ENCODE assay signal across 29 mouse cellular contexts in the genomic region with DNA sequence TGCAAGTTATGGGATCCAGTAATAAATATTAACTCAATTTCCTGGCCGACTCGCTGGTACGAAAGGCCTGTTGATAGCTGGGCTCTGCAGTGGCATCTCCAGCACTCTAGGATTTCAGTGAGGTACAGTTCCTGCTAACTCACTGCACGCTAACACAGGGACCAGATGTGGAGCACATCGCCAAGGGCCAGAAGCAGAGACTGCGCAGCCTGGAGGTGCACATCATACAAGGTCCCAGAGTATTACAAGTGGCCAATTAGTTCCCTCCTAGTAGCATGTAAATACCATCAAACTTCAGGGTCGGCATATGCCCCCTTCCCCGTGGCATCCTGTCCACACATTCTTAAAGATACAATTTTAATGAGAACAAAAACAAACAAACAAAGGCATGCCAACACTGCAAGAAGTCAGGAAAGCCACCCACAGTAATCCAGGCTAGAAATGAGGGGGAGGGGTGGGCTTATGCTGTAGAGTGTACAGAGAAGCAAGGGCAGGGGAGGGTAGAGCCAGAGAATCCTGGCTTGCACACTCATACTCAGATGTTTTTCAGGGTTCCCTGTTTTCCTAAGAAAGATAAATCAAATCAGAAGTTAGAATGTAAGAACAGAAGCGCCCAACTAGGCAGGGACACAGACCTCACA.
A peak's percentile ranks its signal among the peaks of the same experiment; 100 is the strongest.
DNase-seq lines count a peak whose midpoint lies in the region; ATAC-seq lines count a peak whose summit lies in the region.
"Had no signal": no experiment of that assay in that cellular context is flagged by ENCODE, and none has a peak within 500 bp of the region (broad histone marks: within the 10 kb centered on the region; RNA-seq: fewer than 3 reads in every experiment).

No protein-coding gene starts in this region.

- H3K9me3 ChIP-seq in midbrain, embryonic 11.5 days (ENCODE audit: control insufficient read depth, low read length) = no peaks in the 10 kb centered on the region
- no peaks in the 10 kb centered on the region for H3K9me3 ChIP-seq in midbrain, embryonic 10.5 days (replicated peaks)
- H3K9me3 ChIP-seq in embryonic facial prominence, embryonic 11.5 days (replicated peaks; ENCODE audit: control insufficient read depth, low read length) = no peaks in the 10 kb centered on the region
- H3K9me3 ChIP-seq in limb, embryonic 10.5 days (replicated peaks) = no peaks in the 10 kb centered on the region
- no peaks in the 10 kb centered on the region for H3K9me3 ChIP-seq in neural tube, embryonic 11.5 days (ENCODE audit: control insufficient read depth, low read length)
- H3K9me3 ChIP-seq: hindbrain, embryonic 13.5 days had no signal

- no peak overlapping the region for H3K9ac ChIP-seq in midbrain, embryonic 11.5 days (ENCODE audit: low read length)
- no peak overlapping the region for H3K9ac ChIP-seq in embryonic facial prominence, embryonic 11.5 days (replicated peaks; ENCODE audit: low read length)
- no peak overlapping the region for H3K9ac ChIP-seq in neural tube, embryonic 11.5 days (ENCODE audit: low read length)
- H3K9ac ChIP-seq: hindbrain, embryonic 13.5 days; liver, embryonic 14.5 days had no signal

- H3K27me3 ChIP-seq in midbrain, embryonic 11.5 days (ENCODE audit: control insufficient read depth, insufficient read depth, low read length) = no peaks in the 10 kb centered on the region
- no peaks in the 10 kb centered on the region for H3K27me3 ChIP-seq in midbrain, embryonic 10.5 days (ENCODE audit: low read depth, poor library complexity, severe bottlenecking)
- no peaks in the 10 kb centered on the region for H3K27me3 ChIP-seq in embryonic facial prominence, embryonic 11.5 days (ENCODE audit: control insufficient read depth, insufficient read depth, low read length)
- no peaks in the 10 kb centered on the region for H3K27me3 ChIP-seq in limb, embryonic 10.5 days (ENCODE audit: low read depth, poor library complexity, severe bottlenecking)
- no peaks in the 10 kb centered on the region for H3K27me3 ChIP-seq in neural tube, embryonic 11.5 days (ENCODE audit: control insufficient read depth, insufficient read depth, low read length)
- H3K27me3 ChIP-seq: hindbrain, embryonic 13.5 days had no signal

- peak; percentile 80 for DNase-seq in midbrain, embryonic 11.5 days (ENCODE audit: low spot score, missing footprints)
- no peak for DNase-seq in midbrain, embryonic 10.5 days (ENCODE audit: low spot score)
- DNase-seq in embryonic facial prominence, embryonic 11.5 days (ENCODE audit: low spot score) = peak; percentile 57
- peak; percentile 57 for DNase-seq in limb, embryonic 10.5 days (ENCODE audit: low spot score)
- peak; percentile 17 for DNase-seq in neural tube, embryonic 11.5 days (ENCODE audit: low spot score)
- no peak for DNase-seq in urinary bladder, postnatal 4 days (ENCODE audit: low spot score in 2 of 2)
- no peak for DNase-seq in left cerebral cortex, adult 18-20 months (ENCODE audit: low spot score in 2 of 2)
- DNase-seq: adrenal gland, adult 2 months; adrenal gland, postnatal 36 days; cerebellum, adult 18-20 months; cerebellum, postnatal 10 days; gastrocnemius, adult 2 months; heart, postnatal 14 days; kidney, adult 9 months; kidney, postnatal 10 days; layer of hippocampus, adult 9-11 months; liver; lung, adult 2 months; midbrain, embryonic 14.5 days; right cerebral cortex, adult 18-20 months; thymus, adult 18-20 months; thymus, postnatal 25 days had no signal

- H3K27ac ChIP-seq in midbrain, embryonic 11.5 days (ENCODE audit: low read depth, low read length) = no peak overlapping the region
- no peak overlapping the region; the same call in 1 of the 2 replicates for H3K27ac ChIP-seq in midbrain, embryonic 10.5 days (replicated peaks)
- H3K27ac ChIP-seq in embryonic facial prominence, embryonic 11.5 days (replicated peaks; ENCODE audit: low read depth, low read length) = no peak overlapping the region
- peak overlapping the region; percentile 72 for H3K27ac ChIP-seq in limb, embryonic 10.5 days
- H3K27ac ChIP-seq in neural tube, embryonic 11.5 days (ENCODE audit: low read depth, low read length) = no peak overlapping the region
- H3K27ac ChIP-seq: gastrocnemius, adult 2 months; hindbrain, embryonic 13.5 days; left cerebral cortex, adult 2 months; liver, embryonic 14.5 days; stomach, postnatal 0 days had no signal

- H3K4me3 ChIP-seq in midbrain, embryonic 11.5 days (ENCODE audit: low read depth, low read length) = no peak overlapping the region
- no peak overlapping the region for H3K4me3 ChIP-seq in midbrain, embryonic 10.5 days
- no peak overlapping the region for H3K4me3 ChIP-seq in embryonic facial prominence, embryonic 11.5 days (ENCODE audit: low read depth, low read length)
- H3K4me3 ChIP-seq in limb, embryonic 10.5 days = 0 out of 2 replicates have a peak overlapping the region, but pooled peaks have one; percentile 1
- no peak overlapping the region for H3K4me3 ChIP-seq in neural tube, embryonic 11.5 days (ENCODE audit: low read depth, low read length)
- H3K4me3 ChIP-seq: gastrocnemius, adult 2 months; hindbrain, embryonic 13.5 days; left cerebral cortex, adult 2 months had no signal

- 81% methylated on average over 9 of the region's 9 CpGs for WGBS in midbrain, embryonic 11.5 days
- WGBS in midbrain, embryonic 10.5 days = 81% methylated on average over 9 of the region's 9 CpGs
- 40% methylated on average over 9 of the region's 9 CpGs for WGBS in embryonic facial prominence, embryonic 11.5 days
- 41% methylated on average over 9 of the region's 9 CpGs for WGBS in limb, embryonic 10.5 days
- 68% methylated on average over 9 of the region's 9 CpGs for WGBS in neural tube, embryonic 11.5 days

- H3K4me1 ChIP-seq in midbrain, embryonic 11.5 days (ENCODE audit: control insufficient read depth, insufficient read depth, low read length) = no peaks in the 10 kb centered on the region
- H3K4me1 ChIP-seq in midbrain, embryonic 10.5 days = peaks cover 6% of the 10 kb centered on the region
- H3K4me1 ChIP-seq in embryonic facial prominence, embryonic 11.5 days (ENCODE audit: control insufficient read depth, insufficient read depth, low read length) = no peaks in the 10 kb centered on the region
- H3K4me1 ChIP-seq in limb, embryonic 10.5 days = peaks cover 17% of the 10 kb centered on the region
- H3K4me1 ChIP-seq in neural tube, embryonic 11.5 days (ENCODE audit: control insufficient read depth, insufficient read depth, low read length) = no peaks in the 10 kb centered on the region

- no peaks in the 10 kb centered on the region for H3K36me3 ChIP-seq in midbrain, embryonic 11.5 days (ENCODE audit: control insufficient read depth, insufficient read depth, low read length)
- H3K36me3 ChIP-seq in midbrain, embryonic 10.5 days = no peaks in the 10 kb centered on the region
- no peaks in the 10 kb centered on the region for H3K36me3 ChIP-seq in embryonic facial prominence, embryonic 11.5 days (replicated peaks; ENCODE audit: control insufficient read depth, insufficient read depth, low read depth, low read length)
- H3K36me3 ChIP-seq in limb, embryonic 10.5 days = no peaks in the 10 kb centered on the region
- no peaks in the 10 kb centered on the region for H3K36me3 ChIP-seq in neural tube, embryonic 11.5 days (ENCODE audit: control insufficient read depth, insufficient read depth, low read length)
- H3K36me3 ChIP-seq: hindbrain, embryonic 13.5 days had no signal

- ATAC-seq in midbrain, embryonic 11.5 days (ENCODE audit: low FRiP score) = no peak
- ATAC-seq in embryonic facial prominence, embryonic 11.5 days (replicated peaks; ENCODE audit: insufficient number of reproducible peaks, low FRiP score, low TSS enrichment, low read depth) = no peak; the same call in 1 of the 2 replicates
- no peak for ATAC-seq in neural tube, embryonic 11.5 days (ENCODE audit: insufficient read depth, low FRiP score, low TSS enrichment)
- ATAC-seq: activated CD4-positive, CD25-positive, alpha-beta regulatory T cell, adult 4 months; forebrain, embryonic 14.5 days; intestine, postnatal 0 days had no signal

- no peak overlapping the region for H3K4me2 ChIP-seq in midbrain, embryonic 11.5 days
- no peak overlapping the region for H3K4me2 ChIP-seq in embryonic facial prominence, embryonic 11.5 days (ENCODE audit: low read depth, low read length)
- H3K4me2 ChIP-seq in neural tube, embryonic 11.5 days (ENCODE audit: low read depth) = no peak overlapping the region
- H3K4me2 ChIP-seq: hindbrain, embryonic 13.5 days had no signal

Comparison
In these comparisons a context has a peak if more than half of its experiments do, and no peak if none do; other contexts are left out.
1. DNase-seq: peak in midbrain, embryonic 11.5 days (single experiment), embryonic facial prominence, embryonic 11.5 days (single experiment), limb, embryonic 10.5 days (single experiment) and neural tube, embryonic 11.5 days (single experiment); none in midbrain, embryonic 10.5 days (single experiment), urinary bladder, postnatal 4 days (0 of 2) and left cerebral cortex, adult 18-20 months (0 of 2).